Mouse (Mus musculus) adrenal gland, adult 2 months (tissue): ENCODE measurements at regions not wholly inside any gene's neighbourhood (a gene's known extent, or its start where the extent isn't known, plus 50 kb on each side); places are given as distances from the start of the nearest gene placed in this dataset.
A peak's percentile ranks its signal among the peaks of the same experiment; 100 is the strongest.

Source experiments
- DNase-seq: peaks from one replicate; pipeline ENCODE4 v3.0.0; 2021

- DNase-seq = no peak
Measured at GRCm38 (mm10) chr8:30946154-30947065, 2482.1 kb upstream of the 5930422O12Rik start.

GRCm38 (mm10) chr8:30952818-30953217, 2475.7 kb upstream of the 5930422O12Rik start:
- no peak for DNase-seq

DNA sequence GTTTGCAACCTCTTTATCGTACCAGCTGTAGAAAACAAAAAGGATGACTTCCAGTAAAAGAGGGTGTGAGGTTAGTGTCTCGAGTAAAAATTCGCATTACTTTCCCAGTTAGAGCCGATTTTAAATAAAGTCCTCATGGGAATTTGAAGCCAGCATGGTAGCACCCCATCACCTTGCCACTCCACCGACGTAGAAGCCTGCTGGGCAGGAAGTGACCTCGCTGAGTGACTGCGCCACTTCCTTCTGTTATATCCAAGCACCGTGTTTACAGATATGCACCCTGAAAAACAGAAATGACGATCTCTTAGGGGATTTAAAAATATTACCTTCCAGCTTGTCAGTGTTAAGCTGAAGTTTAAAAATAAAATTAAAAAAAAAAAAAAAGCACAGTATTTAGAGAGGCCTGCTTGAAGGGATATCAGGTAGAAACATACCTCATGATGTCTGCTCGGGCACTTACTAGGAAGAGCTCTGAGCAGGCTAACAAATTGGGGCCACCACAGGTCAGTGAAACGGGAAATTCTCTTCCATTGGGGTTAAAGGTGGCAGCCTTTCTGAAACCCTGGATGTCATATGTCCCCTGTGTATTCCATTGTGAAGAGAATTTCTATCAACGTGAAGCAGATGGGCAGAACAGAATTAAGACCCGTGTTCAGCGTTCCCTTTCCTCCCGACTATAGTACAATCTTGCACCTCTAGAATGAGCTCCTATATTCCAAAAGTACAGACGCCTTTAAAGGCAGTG, 2468.9 kb upstream of the 5930422O12Rik start:
- no peak for DNase-seq

DNA sequence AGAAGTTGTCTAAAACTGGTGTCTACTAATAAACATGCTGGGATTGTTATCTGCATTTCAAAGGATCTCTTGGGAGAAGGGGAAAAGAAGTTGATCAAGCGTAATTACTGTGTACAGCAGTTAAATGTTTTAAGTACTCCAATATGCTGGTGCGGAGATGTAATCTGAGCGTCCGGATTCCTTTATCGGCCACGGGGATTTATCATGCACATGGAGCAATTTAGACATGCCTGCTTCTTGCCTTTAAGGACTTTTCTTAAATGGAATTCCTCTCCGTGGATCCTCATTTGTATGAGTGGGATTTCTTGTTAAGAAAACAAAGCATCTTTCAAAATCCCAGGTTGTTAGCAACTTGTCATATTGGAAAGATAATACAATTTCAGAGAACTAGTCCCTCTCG, 2468.0 kb upstream of the 5930422O12Rik start:
- DNase-seq = no peak

DNA sequence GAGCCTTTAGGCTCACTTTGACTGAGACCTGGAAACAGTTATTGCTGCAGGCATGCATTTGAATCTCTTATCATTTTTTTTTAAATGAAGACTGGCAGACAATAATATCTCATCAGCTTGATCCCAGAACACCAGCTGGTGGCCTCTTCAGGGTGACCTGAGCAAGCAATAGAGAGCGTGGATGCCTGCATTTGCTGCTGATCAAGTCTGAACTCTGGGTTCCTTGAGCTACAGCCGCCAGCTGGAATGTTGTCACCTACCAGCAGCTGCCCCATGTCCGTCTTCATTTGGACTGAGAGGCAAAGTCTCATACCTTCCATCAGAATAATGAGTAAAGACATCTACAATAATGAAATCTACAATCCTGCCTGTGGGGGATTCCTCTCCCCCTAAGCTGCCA, 2466.3 kb upstream of the 5930422O12Rik start:
- DNase-seq = no peak

DNA sequence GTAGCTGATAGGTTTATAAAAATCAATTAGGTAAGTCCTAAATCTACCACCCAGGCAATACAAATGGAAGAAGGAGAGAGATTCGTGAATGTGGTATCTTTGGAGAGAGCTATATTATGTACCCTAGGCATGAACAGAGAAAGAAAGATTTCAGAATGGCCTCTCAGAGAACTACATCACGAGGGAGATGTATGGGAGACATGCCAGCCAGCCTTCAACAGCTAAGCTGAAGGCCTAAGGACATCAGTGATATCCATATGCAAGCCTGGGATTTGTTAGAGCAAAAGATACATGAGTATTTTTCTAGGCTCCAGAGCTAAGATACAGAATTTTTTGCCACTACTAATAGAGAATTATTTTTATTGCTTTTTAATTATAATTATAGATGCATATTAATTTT, 2445.7 kb upstream of the 5930422O12Rik start:
- no peak for DNase-seq

DNA sequence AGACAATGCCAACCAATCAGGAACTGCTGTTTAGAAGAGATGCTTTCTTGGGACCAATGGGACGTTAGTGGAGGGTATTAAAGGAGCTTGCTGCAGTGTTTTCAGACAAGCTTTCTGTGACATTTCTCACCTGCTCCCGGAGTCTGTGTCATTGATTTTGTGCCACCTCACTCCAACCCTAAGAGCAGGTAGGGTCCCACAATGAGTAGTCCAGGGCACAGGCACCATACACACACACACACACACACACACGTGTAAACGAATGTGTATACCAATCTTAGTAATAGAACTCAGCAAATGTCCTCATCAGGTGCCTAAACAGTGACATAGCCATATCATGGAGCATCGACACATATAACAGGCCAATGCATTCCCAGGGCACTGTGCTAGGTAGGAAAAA, 2440.5 kb upstream of the 5930422O12Rik start:
- no peak for DNase-seq

- DNase-seq = no peak
Measured at GRCm38 (mm10) chr8:30998657-30999056, 2429.9 kb upstream of the 5930422O12Rik start.

GRCm38 (mm10) chr8:31000120-31000519, 2428.4 kb upstream of the 5930422O12Rik start:
- DNase-seq = no peak

- DNase-seq = no peak
Measured at GRCm38 (mm10) chr8:31001980-31002730, 2426.4 kb upstream of the 5930422O12Rik start.

DNA sequence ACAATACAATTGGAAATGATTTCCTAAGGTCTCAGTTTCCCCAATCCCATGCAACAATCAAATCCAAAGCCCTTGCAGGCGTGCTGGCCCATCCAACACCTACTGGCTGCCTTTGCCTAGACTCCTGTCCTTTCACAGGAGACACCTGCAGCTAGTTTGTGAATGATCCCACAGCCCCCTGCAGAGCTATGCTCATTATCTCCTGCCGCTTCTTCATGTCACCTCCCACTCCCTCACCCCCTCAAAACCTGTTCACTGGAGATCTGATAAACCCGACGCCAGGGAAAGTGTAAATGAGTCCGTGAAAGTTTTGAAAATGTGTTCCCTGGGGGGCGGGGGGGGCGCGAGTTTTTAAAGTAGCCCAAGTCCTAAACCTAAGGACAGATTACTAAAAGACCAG, 2420.2 kb upstream of the 5930422O12Rik start:
- DNase-seq = no peak

- DNase-seq = no peak
Measured at GRCm38 (mm10) chr8:31012068-31012467, 2416.4 kb upstream of the 5930422O12Rik start.

DNA sequence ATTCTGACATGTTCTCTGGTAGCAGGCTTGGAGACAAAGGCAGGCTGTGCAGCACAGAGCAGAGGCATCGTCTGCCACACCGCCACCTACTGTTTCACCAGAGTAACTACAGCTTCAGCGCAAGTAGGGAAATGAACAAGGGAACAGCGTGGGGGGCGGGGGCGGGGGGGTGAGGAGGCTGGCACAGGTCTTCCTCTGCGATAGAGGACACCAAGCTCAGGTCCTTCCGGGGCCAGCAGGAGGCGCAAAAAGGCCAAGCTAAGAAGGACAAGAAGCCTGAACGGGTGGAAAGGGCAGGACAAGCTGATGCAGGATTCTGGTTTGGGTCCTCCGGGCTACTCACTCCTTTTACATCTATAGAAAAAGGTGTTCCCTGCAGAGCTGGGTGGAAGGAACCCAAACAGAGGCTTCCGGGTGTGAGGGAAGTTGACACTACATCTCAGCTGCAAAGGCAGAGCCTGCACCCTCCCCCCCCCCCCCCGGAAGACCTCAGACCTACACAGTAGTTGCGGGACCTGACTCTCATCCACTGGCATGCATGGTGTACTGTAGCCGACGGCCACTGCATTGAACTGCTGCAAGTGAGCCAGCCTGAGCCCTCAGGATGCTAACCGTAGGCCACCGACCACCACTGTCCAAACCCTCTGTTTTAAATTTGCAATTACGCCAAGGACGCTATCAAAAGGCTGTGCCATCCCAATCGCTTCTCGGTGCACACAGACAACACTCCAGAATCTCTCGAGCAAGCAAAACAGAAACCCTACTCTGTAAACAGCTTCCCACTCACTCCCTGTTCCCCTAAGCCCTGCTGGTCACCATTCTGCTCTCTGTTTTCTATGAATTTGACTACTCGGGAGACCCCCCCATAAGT, 2396.6 kb upstream of the 5930422O12Rik start:
- DNase-seq = peak; percentile 46

DNA sequence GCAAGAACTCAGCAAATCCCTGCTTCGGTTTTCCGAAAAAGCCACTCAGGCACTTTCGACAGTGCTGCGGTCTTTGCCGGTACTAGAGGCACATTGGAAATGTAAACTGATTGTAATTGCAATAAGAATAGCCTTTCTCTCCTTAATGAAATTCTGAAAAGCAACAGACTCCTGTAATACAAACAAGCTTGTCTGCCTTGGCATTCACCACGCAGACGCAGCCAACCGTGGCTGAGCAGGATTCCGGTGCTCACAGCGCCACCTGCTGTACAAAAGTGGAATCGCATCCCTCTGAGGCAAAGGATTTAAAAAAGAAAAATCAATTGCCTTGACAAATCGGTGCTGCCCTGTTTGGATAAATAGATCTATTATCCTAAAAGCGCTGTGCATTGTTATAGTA, 2395.2 kb upstream of the 5930422O12Rik start:
- peak; percentile 86 for DNase-seq

- DNase-seq = no peak
Measured at GRCm38 (mm10) chr8:31036892-31037291, 2391.6 kb upstream of the 5930422O12Rik start.
